Mouse (Mus musculus) embryonic fibroblast, embryonic 13.5 days (primary cell): ENCODE measurements around the gene Pprc1.

Experiments
- CTCF ChIP-seq: IDR thresholded peaks from 2 replicates; pipeline ENCODE4 v1.5.1; 2011; ENCODE audit warnings: mild to moderate bottlenecking, control low read depth, low read length, moderate library complexity, borderline replicate concordance; ENCODE audit not compliant: insufficient read depth
- POLR2A ChIP-seq: IDR thresholded peaks from 2 replicates; pipeline ENCODE4 v1.6.1; 2011; ENCODE audit warnings: low read depth, mild to moderate bottlenecking, control low read depth, low read length, moderate library complexity

GRCm38 (mm10) chr19:46096396-46096795 lies 51.7 kb downstream of the Pprc1 start:
- TF ChIP-seq CTCF (no peak), POLR2A (no peak)
